In genomic region chr2:130717951-130718350, GRCm38 (mm10) we compare ENCODE assay signal across 13 mouse cellular contexts. TPM values are rescaled to one million over a fixed set of nuclear protein-coding genes. Genes with fewer than 3 reads are reported as not detected.
"Had no signal": no experiment of that assay in that cellular context is flagged by ENCODE, and none has a peak within 500 bp of the region (broad histone marks: within the 10 kb centered on the region; RNA-seq: fewer than 3 reads in every experiment).

No protein-coding gene starts in this region.

- H3K27me3 ChIP-seq: intestine, embryonic 15.5 days; limb, embryonic 15.5 days; liver, embryonic 12.5 days; neural tube, embryonic 15.5 days had no signal

- H3K9ac ChIP-seq: intestine, embryonic 15.5 days; limb, embryonic 15.5 days; liver, embryonic 12.5 days; lung, embryonic 14.5 days; neural tube, embryonic 15.5 days had no signal

- DNase-seq: lung, embryonic 14.5 days; lung, postnatal 10 days; lung, postnatal 4 days; midbrain, embryonic 14.5 days; right cerebral cortex, adult 18-20 months; right cerebral cortex, postnatal 25 days had no signal

- H3K4me3 ChIP-seq: intestine, embryonic 15.5 days; left cerebral cortex, adult 2 months; limb, embryonic 15.5 days; liver, embryonic 12.5 days; midbrain, embryonic 10.5 days; myocyte; neural tube, embryonic 15.5 days had no signal

- H3K27ac ChIP-seq: intestine, embryonic 15.5 days; left cerebral cortex, adult 2 months; limb, embryonic 15.5 days; liver, embryonic 12.5 days; midbrain, embryonic 10.5 days; neural tube, embryonic 15.5 days had no signal

- ATAC-seq: intestine, embryonic 15.5 days; liver, embryonic 12.5 days had no signal

- H3K9me3 ChIP-seq: intestine, embryonic 15.5 days; limb, embryonic 15.5 days; liver, embryonic 12.5 days; midbrain, embryonic 10.5 days; neural tube, embryonic 15.5 days had no signal

- H3K4me2 ChIP-seq: intestine, embryonic 15.5 days; limb, embryonic 15.5 days; liver, embryonic 12.5 days; lung, embryonic 14.5 days; neural tube, embryonic 15.5 days had no signal

- H3K4me1 ChIP-seq: intestine, embryonic 15.5 days; limb, embryonic 15.5 days; liver, embryonic 12.5 days; midbrain, embryonic 10.5 days; neural tube, embryonic 15.5 days had no signal

RNA-seq across cellular contexts. Expression of gene Slc4a11, which starts 20.6 kb away (rescaled TPM):
- polyA plus RNA-seq: liver, embryonic 12.5 days had no signal
